Mouse (Mus musculus) embryonic fibroblast, embryonic 13.5 days (primary cell): ENCODE measurements around the gene Phb2.

Experiments used
- CTCF ChIP-seq: IDR thresholded peaks from 2 replicates; pipeline ENCODE4 v1.5.1; 2011; ENCODE audit warnings: mild to moderate bottlenecking, control low read depth, low read length, moderate library complexity, borderline replicate concordance; ENCODE audit not compliant: insufficient read depth
- POLR2A ChIP-seq: IDR thresholded peaks from 2 replicates; pipeline ENCODE4 v1.6.1; 2011; ENCODE audit warnings: low read depth, mild to moderate bottlenecking, control low read depth, low read length, moderate library complexity

DNA sequence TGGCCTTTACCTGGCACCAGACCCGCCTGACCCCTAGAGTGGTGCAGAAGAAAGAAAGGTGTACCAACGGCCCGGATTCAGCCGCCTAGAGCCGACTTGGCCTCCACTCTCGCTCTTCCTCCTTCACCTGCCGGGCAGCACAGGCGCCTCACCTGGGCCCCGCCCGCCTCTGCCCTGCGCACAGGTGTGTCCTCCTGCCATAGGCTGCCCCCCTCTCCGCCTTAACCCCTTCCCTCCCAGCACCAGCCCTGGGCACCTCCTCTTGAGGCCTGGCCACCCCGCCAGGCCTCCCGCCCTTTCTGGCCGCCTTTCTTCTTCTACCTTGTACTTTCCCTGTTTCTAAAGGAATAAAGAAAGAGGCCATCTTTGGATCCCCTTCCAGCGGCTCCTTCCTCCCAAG, 6.6 kb downstream of the Phb2 start:
- TF ChIP-seq CTCF: no peak
- no peak for TF ChIP-seq POLR2A
